Mouse (Mus musculus): ENCODE data around the gene Lfng. TPM values are rescaled to one million over a fixed set of nuclear protein-coding genes. Genes with fewer than 3 reads are reported as not detected.
A peak's percentile ranks its signal among the peaks of the same experiment; 100 is the strongest.

Lfng gene
- total RNA-seq, 2 experiments from 2014 or later, result 17.6 to 21.3 TPM

GRCm38 (mm10) chr5:140649881-140650414 is 42.8 kb downstream of the Lfng start:
- ATAC-seq (replicated peaks; ENCODE audit: low FRiP score, low TSS enrichment, poor library complexity, severe bottlenecking), result no peak

- no peak for ATAC-seq (replicated peaks; ENCODE audit: low FRiP score, low TSS enrichment, poor library complexity, severe bottlenecking)
These were observed 44.1 kb downstream of the Lfng start for GRCm38 (mm10) chr5:140651231-140651630.

GRCm38 (mm10) chr5:140652587-140652986 is 45.5 kb downstream of the Lfng start:
- ATAC-seq (replicated peaks; ENCODE audit: low FRiP score, low TSS enrichment, poor library complexity, severe bottlenecking), result no peak

- no peak for ATAC-seq (replicated peaks; ENCODE audit: low FRiP score, low TSS enrichment, poor library complexity, severe bottlenecking)
These were observed 47.2 kb downstream of the Lfng start for GRCm38 (mm10) chr5:140654096-140654845.

- ATAC-seq (replicated peaks; ENCODE audit: low FRiP score, low TSS enrichment, poor library complexity, severe bottlenecking), result no peak
These were observed 52.6 kb downstream of the Lfng start for GRCm38 (mm10) chr5:140659607-140660272.

GRCm38 (mm10) chr5:140660398-140660797 is 53.3 kb downstream of the Lfng start:
- no peak for ATAC-seq (replicated peaks; ENCODE audit: low FRiP score, low TSS enrichment, poor library complexity, severe bottlenecking)

GRCm38 (mm10) chr5:140661427-140661826 is 54.3 kb downstream of the Lfng start:
- 0 out of 2 replicates have a peak, but pooled peaks have one; percentile 1 for ATAC-seq (replicated peaks; ENCODE audit: low FRiP score, low TSS enrichment, poor library complexity, severe bottlenecking)

- no peak for ATAC-seq (replicated peaks; ENCODE audit: low FRiP score, low TSS enrichment, poor library complexity, severe bottlenecking)
These were observed 54.9 kb downstream of the Lfng start for GRCm38 (mm10) chr5:140661875-140662643.

- ATAC-seq (replicated peaks; ENCODE audit: low FRiP score, low TSS enrichment, poor library complexity, severe bottlenecking), result no peak
These were observed 55.8 kb downstream of the Lfng start for GRCm38 (mm10) chr5:140662741-140663592.

GRCm38 (mm10) chr5:140663621-140664180 is 56.6 kb downstream of the Lfng start:
- ATAC-seq (replicated peaks; ENCODE audit: low FRiP score, low TSS enrichment, poor library complexity, severe bottlenecking), result peak; percentile 83

Other genes starting within 250 kb of the Lfng start
- gene Snx8, start 218.1 kb upstream of the Lfng start, total RNA-seq (2014; fragmentation: Nextera tagmentation), result 4.3 and 11.1 TPM in 2 replicates
- 6.6 and 8.6 TPM in 2 replicates for gene Snx8, start 218.1 kb upstream of the Lfng start, total RNA-seq (2017)
- gene Eif3b, start 188.0 kb upstream of the Lfng start, total RNA-seq (2014; fragmentation: Nextera tagmentation), result 262 and 301 TPM in 2 replicates
- 239 and 260 TPM in 2 replicates for gene Eif3b, start 188.0 kb upstream of the Lfng start, total RNA-seq (2017)
- gene Gm4869, start 161.7 kb upstream of the Lfng start, total RNA-seq (2014; fragmentation: Nextera tagmentation), result not detected in 2 replicates
- gene Gm4869, start 161.7 kb upstream of the Lfng start, total RNA-seq (2017), result not detected in 2 replicates
- gene Chst12, start 101.8 kb upstream of the Lfng start, total RNA-seq (2014; fragmentation: Nextera tagmentation), result 16.6 and 17.2 TPM in 2 replicates
- 3.6 and 3.9 TPM in 2 replicates for gene Chst12, start 101.8 kb upstream of the Lfng start, total RNA-seq (2017)
- not detected in 2 replicates for gene Grifin, start 42.2 kb upstream of the Lfng start, total RNA-seq (2014; fragmentation: Nextera tagmentation)
- not detected in 2 replicates for gene Grifin, start 42.2 kb upstream of the Lfng start, total RNA-seq (2017)
- 26.7 and 32.2 TPM in 2 replicates for gene Ttyh3, start 41.7 kb downstream of the Lfng start, total RNA-seq (2014; fragmentation: Nextera tagmentation)
- gene Ttyh3, start 41.7 kb downstream of the Lfng start, total RNA-seq (2017), result 5.6 and 8.6 TPM in 2 replicates
- 23.0 and 24.6 TPM in 2 replicates for gene Iqce, start 95.1 kb downstream of the Lfng start, total RNA-seq (2014; fragmentation: Nextera tagmentation)
- gene Iqce, start 95.1 kb downstream of the Lfng start, total RNA-seq (2017), result 5.6 and 13.0 TPM in 2 replicates
- 24.7 and 25.7 TPM in 2 replicates for gene Brat1, start 97.7 kb downstream of the Lfng start, total RNA-seq (2014; fragmentation: Nextera tagmentation)
- 14.9 and 15.7 TPM in 2 replicates for gene Brat1, start 97.7 kb downstream of the Lfng start, total RNA-seq (2017)
- gene Amz1, start 116.8 kb downstream of the Lfng start, total RNA-seq (2014; fragmentation: Nextera tagmentation), result 0.46 TPM in 1 of 2 replicates, not detected in the other
- 1.3 TPM in 1 of 2 replicates, not detected in the other for gene Amz1, start 116.8 kb downstream of the Lfng start, total RNA-seq (2017)
- gene Gna12, start 223.1 kb downstream of the Lfng start, total RNA-seq (2014; fragmentation: Nextera tagmentation), result 54.8 and 74.3 TPM in 2 replicates
- gene Gna12, start 223.1 kb downstream of the Lfng start, total RNA-seq (2017), result 27.8 and 37.6 TPM in 2 replicates